Mouse (Mus musculus) ovary, adult 10 weeks (tissue): ENCODE measurements around the gene Gm14305. TPM values are rescaled to one million over a fixed set of nuclear protein-coding genes. Genes with fewer than 3 reads are reported as not detected.

Experiments
- polyA plus RNA-seq: library from polyadenylated mRNA; stranded (reverse); fragments of 350-450 nt; fragmentation: Illumina TruSeq; extraction: RNeasy Lipid Tissue Mini Kit (QIAGEN cat#74804); gene quantifications from one replicate; pipeline ENCODE4 v1.2.3, GENCODE M21; 2014

Gene Gm14305
- 165 TPM for polyA plus RNA-seq

GRCm38 (mm10) chr2:176708051-176708450 is at the start of gene Gm14305:
Gene Gm14305, plus strand, starts transcription at chr2:176708328.

GRCm38 (mm10) chr2:176670222-176670621 is 37.9 kb upstream of the Gm14305 start, which contains the start of gene Zfp973:
Gene Zfp973, plus strand, starts transcription at chr2:176670522.

Other genes with a start within 250 kb of the Gm14305 start
- 18.9 TPM for gene Gm14434, start 221.5 kb upstream of the Gm14305 start, polyA plus RNA-seq
- not detected for gene Zfp967, start 187.3 kb upstream of the Gm14305 start, polyA plus RNA-seq
- gene Gm14308, start 72.0 kb upstream of the Gm14305 start, polyA plus RNA-seq = 30.0 TPM
- gene Zfp973, start 37.8 kb upstream of the Gm14305 start, polyA plus RNA-seq = 68.1 TPM
- gene Gm14295, start 90.3 kb downstream of the Gm14305 start, polyA plus RNA-seq = 60.0 TPM
- not detected for gene Gm14408, start 122.8 kb downstream of the Gm14305 start, polyA plus RNA-seq
- gene Gm14296, start 219.5 kb downstream of the Gm14305 start, polyA plus RNA-seq = 59.7 TPM